15 mouse cellular contexts compared by ENCODE assay signal in genomic region chr11:78693307-78693706, GRCm38 (mm10). TPM values are rescaled to one million over a fixed set of nuclear protein-coding genes. Genes with fewer than 3 reads are reported as not detected.
A peak's percentile ranks its signal among the peaks of the same experiment; 100 is the strongest.
DNase-seq lines count a peak whose midpoint lies in the region; ATAC-seq and TF ChIP-seq lines count a peak whose summit lies in the region.
"Had no signal": no experiment of that assay in that cellular context is flagged by ENCODE, and none has a peak within 500 bp of the region (broad histone marks: within the 10 kb centered on the region; RNA-seq: fewer than 3 reads in every experiment).

No protein-coding gene starts in this region.

- H3K4me1 ChIP-seq in hindbrain, embryonic 12.5 days, result peaks cover 46% of the 10 kb centered on the region
- H3K4me1 ChIP-seq in hindbrain, embryonic 11.5 days (replicated peaks; ENCODE audit: control insufficient read depth, insufficient read depth, low read length), result peaks cover 8% of the 10 kb centered on the region
- H3K4me1 ChIP-seq in megakaryocyte, embryonic 14.5 days, result peaks cover 71% of the 10 kb centered on the region
- H3K4me1 ChIP-seq in embryonic facial prominence, embryonic 14.5 days (ENCODE audit: control insufficient read depth, insufficient read depth, low read length), result peaks cover 27% of the 10 kb centered on the region
- H3K4me1 ChIP-seq in midbrain, postnatal 0 days (ENCODE audit: insufficient read depth, low read length), result peaks cover 11% of the 10 kb centered on the region

- DNase-seq in hindbrain, embryonic 11.5 days (ENCODE audit: low spot score), result no peak
- DNase-seq in embryonic facial prominence, embryonic 14.5 days (ENCODE audit: low spot score), result no peak
- no peak for DNase-seq in midbrain, postnatal 0 days (ENCODE audit: low spot score)
- DNase-seq in urinary bladder, adult 18-20 months (ENCODE audit: low spot score in 2 of 2), result no peak
- DNase-seq: cerebellum, adult 11-12 months; gastrocnemius, adult 2 months; spleen, adult 18-20 months; thymus, postnatal 14 days had no signal

- WGBS in hindbrain, embryonic 12.5 days, result 93% methylated on average over 8 of the region's 8 CpGs
- WGBS in hindbrain, embryonic 11.5 days, result 96% methylated on average over 8 of the region's 8 CpGs
- 89% methylated on average over 8 of the region's 8 CpGs for WGBS in embryonic facial prominence, embryonic 14.5 days
- 93% methylated on average over 8 of the region's 8 CpGs for WGBS in midbrain, postnatal 0 days

- no peak for ATAC-seq in hindbrain, embryonic 12.5 days (ENCODE audit: low FRiP score)
- ATAC-seq in hindbrain, embryonic 11.5 days (ENCODE audit: low FRiP score), result no peak
- ATAC-seq in megakaryocyte, adult 5-6 weeks (ENCODE audit: poor library complexity, severe bottlenecking), result no peak
- no peak for ATAC-seq in embryonic facial prominence, embryonic 14.5 days (ENCODE audit: low read depth)
- no peak for ATAC-seq in midbrain, postnatal 0 days (ENCODE audit: low FRiP score)
- ATAC-seq in inflammation-experienced regulatory T-cells, adult 6 months, result no peak
- ATAC-seq: CD4-positive, CD25-positive, alpha-beta regulatory T cell, adult 4 months had no signal

- H3K9me3 ChIP-seq in hindbrain, embryonic 12.5 days (replicated peaks), result no peaks in the 10 kb centered on the region
- H3K9me3 ChIP-seq in hindbrain, embryonic 11.5 days (ENCODE audit: control insufficient read depth, low read length), result no peaks in the 10 kb centered on the region
- no peaks in the 10 kb centered on the region for H3K9me3 ChIP-seq in megakaryocyte, embryonic 14.5 days
- no peaks in the 10 kb centered on the region for H3K9me3 ChIP-seq in embryonic facial prominence, embryonic 14.5 days (ENCODE audit: control insufficient read depth, low read length)
- no peaks in the 10 kb centered on the region for H3K9me3 ChIP-seq in midbrain, postnatal 0 days (ENCODE audit: low read length)
- H3K9me3 ChIP-seq: kidney, embryonic 15.5 days had no signal

- H3K27ac ChIP-seq in hindbrain, embryonic 12.5 days, result no peak overlapping the region
- H3K27ac ChIP-seq in hindbrain, embryonic 11.5 days (ENCODE audit: low read depth, low read length), result no peak overlapping the region
- no peak overlapping the region for H3K27ac ChIP-seq in embryonic facial prominence, embryonic 14.5 days (replicated peaks; ENCODE audit: low read depth, low read length)
- no peak overlapping the region for H3K27ac ChIP-seq in midbrain, postnatal 0 days (ENCODE audit: low read depth, low read length)
- H3K27ac ChIP-seq: gastrocnemius, adult 2 months; kidney, embryonic 15.5 days; liver, embryonic 14.5 days had no signal

- H3K4me3 ChIP-seq in hindbrain, embryonic 12.5 days, result no peak overlapping the region
- H3K4me3 ChIP-seq in hindbrain, embryonic 11.5 days (ENCODE audit: low read depth, low read length), result no peak overlapping the region
- H3K4me3 ChIP-seq in megakaryocyte, embryonic 14.5 days (replicated peaks), result peak overlapping the region; percentile 90
- H3K4me3 ChIP-seq in embryonic facial prominence, embryonic 14.5 days (ENCODE audit: low read depth, low read length), result no peak overlapping the region
- no peak overlapping the region for H3K4me3 ChIP-seq in midbrain, postnatal 0 days (ENCODE audit: low read depth, low read length)
- H3K4me3 ChIP-seq: gastrocnemius, adult 2 months; kidney, embryonic 15.5 days had no signal

- no peaks in the 10 kb centered on the region for H3K36me3 ChIP-seq in hindbrain, embryonic 12.5 days
- H3K36me3 ChIP-seq in hindbrain, embryonic 11.5 days (ENCODE audit: control insufficient read depth, insufficient read depth, low read length), result no peaks in the 10 kb centered on the region
- H3K36me3 ChIP-seq in megakaryocyte, embryonic 14.5 days (replicated peaks; ENCODE audit: low read length), result peaks cover 45% of the 10 kb centered on the region
- 0 out of 2 replicates have a peak, but pooled peaks cover 3% of the 10 kb centered on the region for H3K36me3 ChIP-seq in embryonic facial prominence, embryonic 14.5 days (ENCODE audit: control insufficient read depth, insufficient read depth, low read length)
- no peaks in the 10 kb centered on the region for H3K36me3 ChIP-seq in midbrain, postnatal 0 days (ENCODE audit: insufficient read depth, low read length)

- TF ChIP-seq CTCF in midbrain, postnatal 0 days (IDR thresholded peaks at IDR 0.05), result no peak

- H3K9ac ChIP-seq in hindbrain, embryonic 12.5 days, result no peak overlapping the region
- H3K9ac ChIP-seq in hindbrain, embryonic 11.5 days (ENCODE audit: low read depth, low read length), result no peak overlapping the region
- H3K9ac ChIP-seq in embryonic facial prominence, embryonic 14.5 days (ENCODE audit: low read depth, low read length), result no peak overlapping the region
- no peak overlapping the region for H3K9ac ChIP-seq in midbrain, postnatal 0 days (replicated peaks; ENCODE audit: low read length, poor library complexity, severe bottlenecking)
- H3K9ac ChIP-seq: kidney, embryonic 15.5 days; liver, embryonic 14.5 days had no signal

- H3K4me2 ChIP-seq in hindbrain, embryonic 12.5 days (replicated peaks), result peak overlapping the region; percentile 7; the same call in 1 of the 2 replicates
- H3K4me2 ChIP-seq in hindbrain, embryonic 11.5 days (replicated peaks; ENCODE audit: low read depth, low read length), result no peak overlapping the region
- H3K4me2 ChIP-seq in embryonic facial prominence, embryonic 14.5 days (ENCODE audit: low read depth, low read length), result peak overlapping the region; percentile 31; the same call in 1 of the 2 replicates
- 0 out of 2 replicates have a peak overlapping the region, but pooled peaks have one; percentile 22 for H3K4me2 ChIP-seq in midbrain, postnatal 0 days (ENCODE audit: low read depth, low read length, poor library complexity, severe bottlenecking)

- H3K27me3 ChIP-seq in hindbrain, embryonic 12.5 days, result no peaks in the 10 kb centered on the region
- H3K27me3 ChIP-seq in hindbrain, embryonic 11.5 days (ENCODE audit: control insufficient read depth, insufficient read depth, low read length), result no peaks in the 10 kb centered on the region
- no peaks in the 10 kb centered on the region for H3K27me3 ChIP-seq in megakaryocyte, embryonic 14.5 days (replicated peaks)
- no peaks in the 10 kb centered on the region for H3K27me3 ChIP-seq in embryonic facial prominence, embryonic 14.5 days (replicated peaks; ENCODE audit: control insufficient read depth, insufficient read depth, low read length)
- no peaks in the 10 kb centered on the region for H3K27me3 ChIP-seq in midbrain, postnatal 0 days (ENCODE audit: insufficient read depth, low read length)
- H3K27me3 ChIP-seq: kidney, embryonic 15.5 days had no signal

RNA-seq across cellular contexts. Expression of gene Nlk, which starts 3.9 kb away (rescaled TPM):
- 25.3 and 26.6 TPM in 2 replicates for polyA plus RNA-seq in hindbrain, embryonic 12.5 days (2016; fragmentation: Nextera tagmentation; extraction: Ambion mirVana)
- 27.5 and 34.4 TPM in 2 replicates for polyA plus RNA-seq in hindbrain, embryonic 11.5 days (2014; fragmentation: Nextera tagmentation; extraction: Ambion mirVana)
- polyA plus RNA-seq in megakaryocyte, embryonic 14.5 days (2012; ENCODE audit: insufficient read depth, low replicate concordance), result 18.4 and 67.9 TPM in 2 replicates
- 13.9 and 14.0 TPM in 2 replicates for total RNA-seq in megakaryocyte, adult 5-6 weeks (2015)
- 22.2 and 29.6 TPM in 2 replicates for total RNA-seq in megakaryocyte, adult 5-6 weeks (2017)
- 10.6 and 13.4 TPM in 2 replicates for polyA plus RNA-seq in embryonic facial prominence, embryonic 14.5 days (2014; fragmentation: Nextera tagmentation; extraction: Ambion mirVana)
- 39.7 and 44.4 TPM in 2 replicates for total RNA-seq in midbrain, postnatal 0 days (2014; rRNA removed)
- 21.9 and 25.0 TPM in 2 replicates for polyA plus RNA-seq in midbrain, postnatal 0 days (2015; fragmentation: Nextera tagmentation; extraction: Ambion mirVana)
- polyA plus RNA-seq in inflammation-experienced regulatory T-cells, adult 6 months (2017; shearing (Covaris generic)), result 10 to 100 TPM; 22.2 to 32.3 (median 29.4) TPM

RNA-seq across cellular contexts. Expression of gene Ccnq, which starts 58.2 kb away (rescaled TPM):
- 29.2 and 31.3 TPM in 2 replicates for polyA plus RNA-seq in hindbrain, embryonic 12.5 days (2016; fragmentation: Nextera tagmentation; extraction: Ambion mirVana)
- 32.3 and 33.2 TPM in 2 replicates for polyA plus RNA-seq in hindbrain, embryonic 11.5 days (2014; fragmentation: Nextera tagmentation; extraction: Ambion mirVana)
- polyA plus RNA-seq in megakaryocyte, embryonic 14.5 days (2012; ENCODE audit: insufficient read depth, low replicate concordance), result 17.5 and 51.3 TPM in 2 replicates
- 21.3 and 25.6 TPM in 2 replicates for total RNA-seq in megakaryocyte, adult 5-6 weeks (2015)
- total RNA-seq in megakaryocyte, adult 5-6 weeks (2017), result 15.1 and 22.5 TPM in 2 replicates
- 37.2 and 41.3 TPM in 2 replicates for polyA plus RNA-seq in embryonic facial prominence, embryonic 14.5 days (2014; fragmentation: Nextera tagmentation; extraction: Ambion mirVana)
- total RNA-seq in midbrain, postnatal 0 days (2014; rRNA removed), result 27.0 and 31.6 TPM in 2 replicates
- polyA plus RNA-seq in midbrain, postnatal 0 days (2015; fragmentation: Nextera tagmentation; extraction: Ambion mirVana), result 28.9 and 34.4 TPM in 2 replicates
- polyA plus RNA-seq in inflammation-experienced regulatory T-cells, adult 6 months (2017; shearing (Covaris generic)), result 10 to 100 TPM; 32.5 to 41.1 (median 38.2) TPM
